Mouse (Mus musculus) adrenal gland, postnatal 10 days (tissue): ENCODE measurements around the gene Tes. TPM values are rescaled to one million over a fixed set of nuclear protein-coding genes. Genes with fewer than 3 reads are reported as not detected.
"Not testable (repeated sequence)": the region's sequence is repeated elsewhere in the genome, so short reads cannot be mapped to it uniquely, and the experiment has no call there.

Source experiments
- DNase-seq: peaks from one replicate; pipeline ENCODE4 v3.0.0; 2021; ENCODE audit warnings: mixed read lengths
- long read RNA-seq, 2 experiments: library from polyadenylated mRNA; stranded (forward); transcript quantifications; one replicate each; pipeline ENCODE4 v2.0.0; 2021
- total RNA-seq, 2 experiments: library from RNA; stranded (reverse); gene quantifications; 2 replicates each; pipeline ENCODE4 v1.2.3; 2021

The Tes gene
- total RNA-seq, result 10 to 100 TPM in 1 of 2 experiments, 1 to 10 TPM in 1; 8.6 to 10.9 TPM
- long read RNA-seq, experiment 1, transcript Tes-202 (7 exons, 2,440 nt), result major isoform, 9 of 14 reads
- long read RNA-seq, experiment 1, partial matches to known transcripts, result 5 of 14 reads
- long read RNA-seq, experiment 1, other reads (novel, unspliced or antisense), result 0 of 14 reads
- long read RNA-seq, experiment 2, transcript Tes-202 (7 exons, 2,440 nt), result major isoform, 5 of 7 reads
- long read RNA-seq, experiment 2, partial matches to known transcripts, result 2 of 7 reads
- long read RNA-seq, experiment 2, other reads (novel, unspliced or antisense), result 0 of 7 reads

DNA sequence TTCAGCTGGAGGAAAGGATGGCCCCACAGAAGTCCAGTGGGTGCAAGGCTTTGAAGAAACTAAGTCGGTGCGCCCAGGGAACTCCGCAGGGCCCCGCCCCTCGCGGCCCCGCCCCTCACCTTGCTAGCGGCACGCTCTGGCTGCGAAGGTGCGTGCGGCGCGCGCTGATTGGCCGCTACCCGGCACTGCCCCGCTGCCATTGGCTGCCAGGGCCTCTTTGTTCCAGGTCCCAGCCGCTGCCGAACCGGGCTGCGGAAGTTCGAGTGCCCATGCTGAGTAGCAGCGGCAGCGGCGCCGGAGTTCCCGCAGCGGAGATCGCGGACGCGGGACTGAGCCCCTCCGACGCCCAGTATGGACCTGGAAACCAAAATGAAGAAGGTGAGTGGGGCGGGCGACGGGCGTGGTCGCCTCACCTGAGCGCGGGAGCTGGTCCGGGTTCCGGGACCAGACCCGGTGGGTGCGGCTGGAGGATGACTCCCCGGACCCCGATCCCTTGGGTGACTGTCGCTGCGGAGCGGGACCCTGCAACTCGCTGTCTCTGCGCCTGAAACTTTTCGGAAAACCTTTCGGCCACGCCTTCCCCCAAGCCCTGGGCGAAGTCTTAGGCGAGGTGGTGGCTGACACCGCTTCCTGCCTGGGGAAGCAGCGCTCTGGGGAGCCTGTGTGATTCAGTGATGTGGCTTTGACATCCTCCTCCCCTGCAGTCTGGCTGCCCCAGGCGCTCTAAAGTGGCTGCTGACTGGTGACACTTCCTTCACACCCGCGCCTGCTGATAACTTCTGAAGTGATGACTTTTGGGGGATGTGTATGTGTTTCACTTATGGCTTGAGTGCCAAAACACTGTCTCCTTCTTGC, at the start of gene Tes:
Tes (plus strand) TSS at position 214 of the 855 bp plus-strand sequence.
- peak; percentile 83 for DNase-seq

DNA sequence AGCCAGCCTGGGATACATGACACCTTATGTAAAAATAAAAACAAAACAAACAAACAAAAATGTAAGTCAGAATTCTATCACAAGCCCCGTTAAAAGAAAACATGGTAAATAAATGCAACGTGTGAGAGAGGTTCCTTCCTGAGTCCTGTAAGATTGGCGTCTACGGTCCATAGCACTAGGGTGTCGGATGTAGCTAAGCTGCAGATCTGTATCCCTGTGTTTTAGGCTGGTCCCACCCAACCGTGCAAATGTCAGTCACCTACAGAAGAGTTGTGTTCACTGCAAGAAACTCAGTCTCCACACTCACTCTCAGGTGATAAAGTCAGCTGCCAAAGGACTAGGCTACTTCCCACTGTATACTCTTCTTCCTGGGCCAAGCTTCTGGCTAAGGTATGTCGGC, 39.1 kb upstream of the Tes start:
- no peak for DNase-seq

DNA sequence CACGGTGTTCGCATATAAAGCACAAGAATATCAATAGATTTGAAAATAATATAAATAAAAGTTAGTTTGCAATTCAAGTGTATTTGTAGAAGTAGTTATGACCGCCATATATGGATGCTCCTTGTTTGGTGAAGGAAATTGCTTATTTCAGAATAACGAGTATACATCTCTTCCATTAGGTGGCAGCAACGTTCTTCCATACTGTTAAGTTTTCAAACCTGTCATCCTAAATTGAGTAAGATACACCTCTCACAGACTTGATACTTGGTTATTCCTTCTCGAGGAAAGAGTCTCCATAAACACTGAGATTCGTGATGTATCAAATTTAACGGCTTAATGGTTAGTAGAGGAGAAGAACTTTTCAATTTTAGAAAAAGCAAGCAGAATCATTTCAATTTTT, 37.4 kb upstream of the Tes start:
- DNase-seq, result no peak

DNA sequence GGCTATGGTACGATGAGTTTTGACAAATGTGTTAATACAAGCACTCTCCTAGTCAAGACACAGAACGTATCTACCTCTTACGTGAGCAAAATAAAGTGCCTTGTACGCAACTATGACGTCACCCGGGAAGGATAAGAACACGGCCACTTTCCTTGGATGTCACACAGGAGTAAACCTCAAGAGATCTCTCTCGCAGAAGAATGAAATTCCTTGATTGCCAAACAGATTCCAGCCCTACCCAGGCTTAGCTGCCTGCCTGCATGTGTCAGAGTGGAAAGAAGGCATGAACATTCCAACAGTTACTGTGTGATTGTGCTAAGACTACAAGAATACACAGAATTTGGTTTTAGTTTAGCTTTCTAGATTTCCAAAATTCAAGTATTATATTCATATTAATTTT, 36.1 kb upstream of the Tes start:
- DNase-seq, result no peak

DNA sequence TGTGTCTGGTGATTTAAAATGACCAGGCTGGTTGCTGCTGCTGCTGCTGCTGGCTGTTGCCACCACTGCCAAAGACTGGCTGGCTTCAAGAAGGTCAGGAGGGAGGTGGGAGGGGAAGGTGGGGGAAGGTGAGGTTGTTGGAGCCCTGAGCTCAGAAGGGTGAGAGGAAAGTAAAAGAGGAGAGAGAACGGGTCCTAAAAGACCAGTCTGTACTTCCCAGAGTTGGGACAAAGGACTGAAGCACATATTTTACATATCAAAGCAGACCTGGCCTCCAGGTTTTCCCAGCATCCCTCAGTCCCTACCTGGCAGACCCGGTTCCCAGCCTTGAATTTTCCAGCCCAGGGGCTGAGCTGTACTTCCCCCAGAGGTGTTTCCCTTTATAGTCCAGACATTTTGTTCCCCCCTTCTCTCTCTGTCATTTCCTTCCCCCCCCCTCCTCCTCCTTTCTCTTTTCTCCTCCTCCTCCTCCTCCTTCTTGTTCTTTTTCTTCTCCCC, 32.7 kb upstream of the Tes start:
- no peak for DNase-seq

DNA sequence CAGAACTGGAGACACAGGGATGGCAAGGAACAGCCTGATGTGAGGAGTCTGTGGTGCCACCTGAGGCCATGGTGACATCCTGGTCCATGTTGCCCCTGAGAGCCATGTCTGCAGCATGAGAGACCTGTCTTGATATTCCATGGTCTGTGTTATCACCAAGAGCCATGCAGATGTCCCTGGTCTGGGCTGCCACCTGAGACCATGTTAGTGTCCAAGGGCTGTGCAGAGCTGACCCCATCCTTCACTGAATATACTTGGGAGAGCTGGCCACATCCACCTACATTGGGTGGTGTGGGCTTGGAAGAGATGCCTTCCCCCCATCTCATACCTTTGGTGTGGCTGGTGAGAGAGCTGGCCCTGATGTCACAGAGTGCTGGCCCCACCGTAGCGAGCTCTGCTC, 30.9 kb upstream of the Tes start:
- DNase-seq, result no peak

DNA sequence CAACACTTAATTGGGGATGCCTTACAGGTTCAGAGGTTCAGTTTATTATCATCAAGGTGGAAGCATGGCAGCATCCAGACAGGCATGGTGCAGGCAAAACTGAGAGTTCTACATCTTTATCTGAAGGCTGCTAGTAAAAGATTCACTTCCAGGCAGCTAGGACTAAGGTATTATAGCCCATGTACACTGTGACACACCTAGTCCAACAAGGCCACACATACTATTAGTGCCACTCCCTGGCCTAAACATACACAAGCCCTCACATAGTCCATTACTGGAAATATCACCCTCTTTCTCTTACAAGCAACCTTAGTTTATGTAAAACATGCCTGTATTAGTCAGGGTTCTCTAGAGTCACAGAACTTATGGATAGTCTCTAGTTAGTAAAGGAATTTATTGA, 29.7 kb upstream of the Tes start:
- DNase-seq, result no peak

DNA sequence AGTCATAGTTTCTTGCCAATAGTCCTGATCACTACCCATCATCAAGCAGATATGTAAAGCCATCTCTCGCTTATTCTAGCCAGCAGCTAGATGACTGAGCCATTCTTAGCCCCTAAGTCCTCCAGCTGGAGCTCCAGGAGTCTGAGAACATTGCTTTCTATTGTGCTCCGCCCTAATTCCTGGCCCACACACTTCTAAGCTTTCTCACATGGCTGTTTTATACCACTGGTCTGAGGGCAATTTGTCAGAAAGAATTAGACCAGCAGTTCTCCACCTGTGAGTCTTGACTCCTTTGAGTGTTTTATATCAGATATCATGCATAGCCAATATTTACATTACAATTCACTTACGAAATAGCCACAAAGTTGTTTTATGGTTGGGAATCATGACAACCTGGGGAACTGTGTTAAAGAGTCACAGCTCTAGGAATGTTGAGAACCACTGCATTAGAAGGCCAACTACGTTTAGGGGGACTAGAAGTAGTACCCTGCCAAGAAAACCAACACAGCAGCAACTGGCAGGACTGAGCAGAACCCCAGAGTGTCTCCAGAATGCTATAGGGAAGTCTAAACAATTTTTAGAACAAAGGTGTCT, 13.4 kb upstream of the Tes start:
- no peak for DNase-seq

DNA sequence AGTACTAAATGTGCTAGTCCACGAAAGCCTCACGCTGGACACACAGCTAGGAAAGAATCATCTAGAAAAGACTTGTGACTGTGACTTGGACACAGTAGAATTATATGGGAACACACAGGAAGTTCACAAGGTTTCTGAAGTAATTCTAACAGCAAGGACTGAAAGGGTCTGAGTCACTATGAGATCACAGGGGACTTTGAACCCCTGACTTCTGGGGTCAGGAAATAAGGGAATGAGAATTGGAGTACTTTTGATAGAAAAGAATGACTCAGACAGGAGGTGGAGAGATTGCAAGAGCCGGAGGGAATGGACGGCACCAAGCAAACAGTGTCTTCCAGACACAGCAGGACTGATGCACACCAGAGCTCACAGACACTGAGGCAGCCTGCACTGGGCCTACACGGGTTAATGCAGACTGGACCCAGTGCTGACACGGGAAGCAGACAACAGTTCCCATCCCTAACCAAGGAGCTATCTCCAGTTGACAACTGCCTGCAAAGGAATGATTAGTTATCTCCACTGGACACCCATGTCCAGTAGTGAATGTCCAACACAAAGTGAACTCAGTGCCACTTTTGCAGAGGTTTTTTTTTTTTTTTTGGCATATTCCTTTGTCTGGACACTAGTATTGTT, 11.8 kb upstream of the Tes start:
- DNase-seq, result no peak

DNA sequence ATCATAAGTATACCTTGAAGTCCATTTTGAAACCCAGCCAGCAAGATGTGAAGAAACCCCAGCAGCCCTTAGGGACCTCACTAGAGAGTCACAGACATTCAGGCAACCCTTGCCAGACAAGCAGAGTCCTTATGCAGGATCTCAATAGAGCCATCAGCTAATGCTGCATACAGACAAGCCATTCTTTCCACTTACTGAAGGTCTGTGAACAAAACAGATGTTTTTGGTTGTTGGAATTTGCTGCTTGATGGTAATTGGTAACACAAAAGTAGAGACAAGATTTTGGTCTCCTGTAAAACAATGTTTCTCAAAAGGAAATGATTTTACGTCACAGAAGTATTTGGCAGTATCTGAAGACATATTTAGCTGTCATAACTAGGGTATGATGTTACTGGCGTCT, 10.2 kb upstream of the Tes start:
- no peak for DNase-seq

DNA sequence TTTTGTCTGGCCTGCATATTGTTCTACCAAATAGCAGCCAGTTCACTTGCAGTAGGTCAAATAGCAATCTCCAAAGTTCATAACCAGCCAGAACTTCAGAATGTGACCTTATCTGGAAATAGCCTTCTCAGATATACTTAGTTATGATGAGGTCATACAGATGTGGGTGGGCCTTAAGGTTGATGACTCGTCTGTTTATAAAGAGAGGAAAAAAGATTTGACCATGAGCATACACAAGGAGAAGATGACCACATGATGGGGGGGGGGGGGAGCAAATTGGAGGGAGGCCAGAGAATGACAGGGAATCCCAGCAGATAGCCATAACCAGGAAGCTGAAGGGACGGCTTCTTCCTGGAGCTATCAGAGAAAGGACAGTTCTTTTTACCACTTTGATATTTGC, 9.3 kb upstream of the Tes start:
- no peak for DNase-seq

DNA sequence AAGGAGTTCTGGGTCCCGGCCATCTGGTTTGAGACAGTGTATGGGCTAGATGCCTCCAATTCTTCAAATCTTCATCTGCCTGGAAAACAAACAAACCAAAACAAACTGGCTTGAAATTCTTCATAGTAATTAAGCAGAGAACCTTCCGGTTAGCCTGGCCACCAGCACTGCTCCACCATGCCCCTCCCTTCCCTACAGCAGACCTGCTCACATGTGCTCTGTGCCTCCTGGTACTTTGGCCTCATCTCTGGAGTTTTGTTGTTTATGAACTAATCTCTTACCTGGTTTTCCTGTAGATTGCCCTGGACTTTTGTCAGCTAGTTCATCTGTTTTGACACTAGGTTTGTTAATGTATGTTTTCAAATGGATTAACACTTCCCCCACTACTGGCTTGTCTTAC, 5.4 kb upstream of the Tes start:
- DNase-seq, result no peak

DNA sequence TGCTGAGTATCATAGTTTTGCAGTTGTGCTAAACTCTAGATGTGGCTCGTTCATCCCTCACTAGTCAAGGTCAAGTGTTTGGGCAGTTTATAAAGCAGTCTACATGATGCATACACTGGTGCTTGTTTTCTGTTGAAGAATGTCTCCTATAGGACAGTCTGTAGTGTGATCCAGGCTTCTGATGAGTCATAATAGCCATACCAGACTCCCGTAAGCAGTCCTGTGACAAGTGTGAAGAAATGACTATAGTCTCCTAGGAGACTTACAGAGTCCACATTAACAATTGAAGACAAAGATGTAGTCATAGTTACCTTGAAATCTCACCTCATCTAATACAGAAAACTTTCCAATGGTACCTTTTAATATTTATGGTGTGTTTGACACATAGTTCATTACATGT, 4.8 kb upstream of the Tes start:
- no peak for DNase-seq

DNA sequence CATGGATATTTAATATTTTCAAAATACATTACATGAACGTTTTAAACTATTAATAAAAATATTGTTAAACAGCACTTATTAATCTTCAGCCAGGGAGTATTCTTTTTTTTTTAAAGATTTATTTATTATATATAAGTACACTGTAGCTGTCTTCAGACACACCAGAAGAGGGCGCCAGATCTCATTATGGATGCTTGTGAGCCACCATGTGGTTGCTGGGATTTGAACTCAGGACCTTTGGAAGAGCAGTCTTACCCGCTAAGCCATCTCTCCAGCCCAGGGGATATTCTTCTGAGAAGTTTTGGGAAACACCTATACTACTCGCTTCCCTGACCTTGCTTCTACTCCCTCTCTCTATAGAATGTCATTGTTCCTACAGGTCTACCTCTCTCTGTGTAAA, 3.1 kb upstream of the Tes start:
- DNase-seq, result not testable (repeated sequence)

DNA sequence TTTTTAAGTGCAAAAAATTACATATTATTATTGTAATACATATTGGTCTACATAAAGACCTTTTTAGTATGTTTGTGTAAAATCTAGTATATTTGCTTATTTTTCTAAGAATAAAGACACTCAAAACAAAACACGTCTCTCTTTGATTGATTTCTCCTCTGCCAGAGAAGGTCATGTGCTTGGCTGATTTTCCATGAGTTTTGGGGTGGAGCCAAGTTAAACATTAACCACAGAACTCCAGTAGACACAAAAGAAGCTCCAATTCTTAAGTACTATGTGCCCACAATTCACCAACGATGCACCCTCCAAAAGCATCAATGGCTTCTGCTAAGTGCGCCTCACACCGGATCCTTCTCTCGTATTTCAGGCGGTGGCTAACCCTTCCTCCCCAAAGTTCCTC, 2.6 kb upstream of the Tes start:
- DNase-seq, result peak; percentile 54

DNA sequence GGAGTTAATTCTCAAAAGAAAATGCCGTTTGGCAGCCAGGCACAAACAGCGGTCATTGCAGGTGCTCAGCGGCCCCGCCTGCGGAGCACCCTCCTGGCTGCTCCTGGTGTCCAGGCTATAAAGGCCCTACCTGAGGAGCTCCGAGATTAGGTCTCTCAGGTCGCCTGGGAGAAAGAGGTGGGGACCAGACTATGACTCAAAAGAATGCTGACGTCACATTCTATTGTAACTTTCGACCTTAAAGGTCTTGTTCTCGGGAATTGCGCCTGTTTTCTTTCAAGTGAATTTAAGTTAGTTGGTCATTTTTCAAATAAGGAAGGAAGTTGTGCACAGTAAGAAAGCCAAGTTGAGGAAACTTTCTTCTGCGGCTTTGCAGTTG, 831 bp downstream of the Tes start:
- DNase-seq, result no peak

DNA sequence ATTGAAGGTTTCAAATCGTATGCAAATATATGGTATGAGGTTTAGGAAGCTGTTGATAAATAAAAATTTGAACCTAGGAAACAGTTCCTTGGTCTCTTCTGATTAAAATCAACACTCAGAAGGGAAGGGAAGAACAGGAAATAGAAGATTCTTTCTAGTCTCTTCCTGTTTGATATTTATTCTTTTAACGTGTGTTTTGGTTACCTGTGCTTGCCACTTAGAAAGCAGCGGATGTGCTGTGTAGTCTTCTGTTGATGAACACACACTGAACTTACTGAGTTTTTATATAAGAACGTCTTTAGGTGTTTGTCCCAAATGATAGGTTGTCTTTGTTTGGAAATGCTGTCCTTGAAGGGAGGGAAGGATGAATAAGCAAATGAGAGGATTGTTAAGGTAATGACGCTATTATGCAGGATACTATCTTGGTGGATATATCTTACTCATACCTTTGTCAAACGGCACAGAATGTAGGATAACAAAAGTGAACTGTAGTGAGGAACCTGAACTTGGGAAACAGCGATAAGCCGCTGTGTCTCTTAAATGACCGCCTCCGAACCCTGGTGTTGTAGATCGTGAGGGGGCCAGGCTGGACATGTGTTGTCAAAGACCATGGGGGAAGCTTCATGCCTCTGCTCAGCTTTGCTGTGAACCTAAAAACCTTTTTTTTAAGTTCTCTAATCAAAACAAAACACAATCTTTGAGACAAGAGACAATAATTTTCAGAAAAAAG, 1.4 kb downstream of the Tes start:
- no peak for DNase-seq

DNA sequence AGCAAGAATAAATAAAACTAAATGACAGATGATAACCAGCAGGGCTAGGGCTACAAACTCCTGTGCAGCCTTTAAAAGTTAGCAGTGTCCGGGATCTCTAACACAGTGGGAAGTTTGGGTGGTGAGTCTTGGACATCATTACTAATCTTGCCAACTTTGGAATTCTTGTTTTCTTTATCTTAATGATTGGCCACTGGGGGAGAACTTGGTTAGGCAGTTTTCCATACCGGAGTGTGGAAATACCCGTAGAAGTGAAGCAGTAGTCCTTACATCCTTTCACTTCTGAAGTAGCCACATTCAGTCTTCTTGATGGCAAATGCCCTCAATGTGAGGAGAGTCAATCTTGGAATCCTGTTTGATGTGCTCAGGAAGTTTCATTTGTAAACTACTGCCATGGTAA, 7.0 kb downstream of the Tes start:
- no peak for DNase-seq

DNA sequence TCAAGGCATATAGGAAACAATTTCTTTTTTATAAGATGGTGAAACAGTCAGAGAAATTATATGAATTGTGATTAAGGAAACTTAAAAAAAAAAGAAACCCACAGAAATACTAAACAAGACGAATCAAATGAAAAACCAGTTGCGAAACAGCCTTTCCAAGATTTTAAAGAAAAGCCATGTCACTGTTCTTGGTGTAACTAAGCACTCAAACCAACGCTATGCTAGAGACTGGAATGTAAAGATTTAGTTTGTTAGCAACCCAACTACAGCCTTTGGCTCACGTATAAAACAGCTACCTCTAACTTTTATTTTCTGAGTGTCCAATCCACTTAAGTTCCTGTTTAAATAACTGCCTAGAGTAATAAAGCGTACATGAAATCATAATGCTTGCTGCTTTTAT, 7.4 kb downstream of the Tes start:
- no peak for DNase-seq

DNA sequence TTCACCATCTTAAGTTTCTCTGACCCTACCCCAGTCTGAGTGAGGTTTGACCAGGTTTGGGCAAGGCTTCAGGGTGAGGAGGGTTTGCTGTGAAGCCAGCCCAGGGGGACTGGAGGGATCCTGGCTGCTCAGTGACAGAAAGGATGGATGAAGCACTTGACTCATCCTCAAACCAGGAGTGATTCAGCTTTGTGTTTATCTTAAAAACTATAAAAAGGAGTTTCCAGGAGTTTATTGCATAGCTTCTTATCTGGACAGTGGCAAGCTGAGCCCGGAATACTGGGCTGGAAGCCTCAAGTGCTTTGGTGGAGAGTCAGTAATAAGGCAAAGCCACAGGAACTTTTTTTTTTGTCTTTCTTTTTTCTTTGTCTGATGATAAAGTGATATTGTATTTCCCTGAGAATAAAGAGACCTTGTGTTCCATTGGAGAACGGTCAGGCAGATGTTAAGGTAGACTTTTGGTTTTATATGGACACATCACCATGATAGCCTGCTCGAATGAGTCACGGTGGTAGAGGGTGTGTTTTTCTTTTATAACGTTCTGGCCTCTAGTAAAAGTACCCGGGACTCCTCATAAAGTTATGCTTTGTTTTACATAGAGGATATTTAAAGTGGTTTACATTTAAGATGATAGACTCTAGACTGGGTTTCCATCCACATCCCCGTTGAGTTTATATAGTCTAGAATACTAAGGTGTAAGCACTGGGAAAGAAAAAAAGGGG, 8.0 kb downstream of the Tes start:
- no peak for DNase-seq

DNA sequence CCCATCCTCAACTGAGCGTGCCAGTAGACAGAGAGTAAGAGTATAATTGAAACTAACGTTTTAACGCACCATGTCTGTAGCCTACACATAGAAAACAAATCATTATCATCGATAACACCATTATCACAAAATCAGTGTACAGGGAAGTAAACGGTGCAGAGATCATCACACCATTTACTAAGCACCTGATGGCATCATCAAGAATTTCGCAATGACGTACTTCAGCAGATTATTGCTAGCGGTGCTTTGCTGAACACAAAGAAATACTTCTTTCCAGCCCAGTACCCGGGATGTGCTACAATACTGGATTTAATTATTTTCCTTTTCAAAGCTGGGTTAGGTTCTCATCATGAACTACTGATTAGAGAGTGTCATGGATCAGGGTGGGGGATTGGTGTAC, 12.3 kb downstream of the Tes start:
- DNase-seq, result no peak

DNA sequence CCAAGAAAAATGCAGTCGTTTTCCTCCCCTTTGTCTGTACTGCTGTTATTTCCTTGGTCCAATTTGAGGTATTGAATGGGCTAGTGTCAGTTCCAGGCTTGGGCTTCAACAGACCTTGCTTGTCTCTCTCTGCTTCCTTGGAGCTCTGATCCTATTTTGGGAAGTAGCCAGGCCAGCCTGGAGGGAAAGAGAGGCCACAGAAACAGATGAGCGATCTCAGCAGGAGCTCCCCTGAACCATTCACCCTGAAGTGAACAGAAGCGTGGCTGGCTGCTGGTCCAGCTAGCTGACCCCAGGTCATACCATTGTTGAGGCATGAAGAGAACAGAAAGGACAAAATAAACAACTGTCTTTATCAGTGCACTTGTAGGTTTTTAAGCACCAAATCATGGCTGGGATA, 12.8 kb downstream of the Tes start:
- no peak for DNase-seq
